Mouse (Mus musculus) gastrocnemius, postnatal 4 days (tissue): Measurements from ENCODE around the gene Cytip. TPM values are rescaled to one million over a fixed set of nuclear protein-coding genes. Genes with fewer than 3 reads are reported as not detected.

Source experiments
- DNase-seq, 2 experiments: peaks; one replicate each; pipeline ENCODE4 v3.0.0; 2021 to 2022; ENCODE audit warnings: low spot score in 2 of 2, mixed read lengths in 2 of 2
- long read RNA-seq, 2 experiments: library from polyadenylated mRNA; stranded (forward); transcript quantifications; one replicate each; pipeline ENCODE4 v2.0.0; 2021
- total RNA-seq, 2 experiments: library from RNA; stranded (reverse); gene quantifications; 2 replicates each; pipeline ENCODE4 v1.2.3; 2021

Gene Cytip
- 1 to 10 TPM; 1.3 TPM for total RNA-seq
- long read RNA-seq, experiment 1, full-length matches to known transcripts: 1 of 1 reads
- long read RNA-seq, experiment 1, partial matches to known transcripts: 0 of 1 reads
- long read RNA-seq, experiment 1, other reads (novel, unspliced or antisense): 0 of 1 reads
- long read RNA-seq, experiment 2: 0 reads

- no peak for DNase-seq
Measured at GRCm38 (mm10) chr2:58195346-58195745, at the start of gene Cytip. Gene Cytip (minus strand): TSS chr2:58195532.

GRCm38 (mm10) chr2:58240639-58241038 lies 45.3 kb upstream of the Cytip start:
- DNase-seq: no peak

DNA sequence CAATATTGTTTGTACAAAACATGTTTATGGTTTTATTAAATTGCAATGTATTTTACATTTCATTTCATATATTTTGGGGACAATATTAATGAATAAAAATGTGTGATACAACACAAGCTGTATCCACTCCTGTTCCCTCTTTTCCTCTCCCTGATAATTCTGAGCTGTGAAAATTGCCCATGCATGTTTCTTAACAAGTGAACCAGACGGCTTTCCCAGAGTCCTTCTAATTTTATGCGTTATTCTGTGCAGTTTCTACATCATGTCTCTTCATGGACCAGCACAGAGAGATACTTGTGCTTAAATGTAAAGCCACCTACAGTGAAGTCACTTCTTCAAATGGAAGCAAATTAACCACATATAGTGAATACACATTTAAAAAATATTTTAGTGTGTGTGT lies 42.2 kb upstream of the Cytip start:
- DNase-seq: no peak

DNA sequence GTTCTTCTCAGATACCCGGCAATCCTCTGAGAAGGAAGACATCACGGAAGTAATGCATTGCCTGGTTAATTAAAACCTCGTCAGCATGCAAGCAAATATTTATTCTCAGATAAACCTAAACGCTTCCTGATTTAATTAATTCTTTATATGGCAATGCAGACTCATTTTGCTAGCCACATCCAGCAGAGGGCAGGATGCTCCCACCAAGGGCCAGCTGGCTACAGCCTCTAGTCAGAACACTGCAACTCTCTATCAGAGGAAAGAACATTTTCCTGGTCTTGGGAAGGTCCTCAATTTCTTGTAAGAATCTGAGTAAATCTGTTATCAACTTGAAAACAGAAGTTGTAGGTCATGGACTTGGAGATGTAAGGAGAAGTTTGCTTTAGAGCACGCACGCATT lies 4.1 kb upstream of the Cytip start:
- peak in 1 of 2 experiments; percentile 34 for DNase-seq

GRCm38 (mm10) chr2:58196880-58197279 lies 1.5 kb upstream of the Cytip start:
- no peak for DNase-seq

DNA sequence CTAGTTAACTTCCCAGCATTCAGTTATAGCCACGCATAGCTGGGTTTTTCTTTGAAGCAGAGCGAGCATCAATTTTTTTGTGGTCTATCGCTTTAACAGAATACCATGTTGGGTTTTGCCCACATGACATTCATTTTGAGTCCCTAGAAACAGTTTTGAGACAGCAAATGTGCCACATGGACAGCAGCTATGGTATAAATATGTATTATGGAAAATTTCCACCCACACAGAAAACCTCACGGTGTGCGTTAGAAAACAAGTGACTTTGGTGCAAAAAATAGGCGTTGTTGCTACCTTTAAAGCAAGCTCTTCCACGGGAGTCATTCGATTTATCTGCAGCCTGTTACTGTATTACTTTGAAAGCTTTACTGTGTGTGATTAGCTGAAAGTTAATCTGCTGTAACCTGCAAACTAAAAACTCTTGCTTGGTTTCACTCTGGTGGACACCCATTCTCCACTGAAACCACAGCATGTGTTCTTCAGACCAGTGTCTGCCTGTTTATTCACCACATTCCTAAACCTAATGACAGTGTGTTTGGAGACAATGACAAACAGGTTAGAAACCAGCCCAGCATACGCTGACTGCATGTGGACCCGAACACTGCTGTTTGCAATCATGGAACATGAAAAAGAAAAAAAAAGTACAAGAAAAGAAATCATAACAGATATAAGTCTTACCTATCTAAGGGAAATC lies 763 bp downstream of the Cytip start:
- no peak for DNase-seq

DNA sequence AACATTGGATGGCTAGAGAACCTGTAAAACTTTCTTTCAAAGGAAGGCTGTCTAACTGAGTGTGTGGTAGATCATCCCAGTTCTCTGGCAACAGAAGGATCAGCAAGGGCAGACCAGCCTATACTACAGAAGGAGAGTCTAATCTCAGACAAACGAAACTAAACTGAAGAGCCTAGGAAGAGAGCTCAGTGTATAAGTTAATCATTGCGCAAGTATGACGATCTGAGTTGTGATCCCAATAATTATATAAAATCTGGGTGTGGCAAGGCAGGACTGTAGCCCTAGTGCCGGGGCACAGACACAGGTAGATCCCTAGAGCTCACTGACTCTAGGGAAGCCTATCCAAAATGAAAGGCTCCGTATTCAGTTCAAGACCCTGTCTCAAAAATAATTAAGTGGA lies 3.2 kb downstream of the Cytip start:
- DNase-seq: no peak

- no peak for DNase-seq
Measured at GRCm38 (mm10) chr2:58189501-58189900, 5.8 kb downstream of the Cytip start.

DNA sequence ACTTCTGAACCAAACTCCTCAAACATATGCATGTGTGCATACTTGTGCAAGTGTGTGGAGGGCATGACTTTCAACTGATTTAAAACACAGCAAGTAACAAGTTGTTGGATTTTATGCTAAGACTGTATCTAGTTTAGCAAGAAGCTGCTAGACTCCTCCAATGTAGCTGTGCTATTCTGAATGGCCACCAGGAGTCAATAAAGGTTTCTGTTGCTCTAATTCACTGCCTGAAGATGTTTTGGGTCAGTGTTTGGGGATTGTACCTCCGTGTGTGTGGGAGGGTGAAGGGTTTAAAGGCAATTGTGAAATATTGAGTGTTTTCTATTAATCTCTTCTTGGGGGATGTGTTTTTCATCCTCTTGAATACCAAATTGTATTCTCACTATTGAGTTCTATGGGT lies 6.4 kb downstream of the Cytip start:
- no peak for DNase-seq

GRCm38 (mm10) chr2:58187310-58188051 lies 7.9 kb downstream of the Cytip start:
- no peak for DNase-seq

GRCm38 (mm10) chr2:58184197-58184596 lies 11.1 kb downstream of the Cytip start:
- no peak for DNase-seq

DNA sequence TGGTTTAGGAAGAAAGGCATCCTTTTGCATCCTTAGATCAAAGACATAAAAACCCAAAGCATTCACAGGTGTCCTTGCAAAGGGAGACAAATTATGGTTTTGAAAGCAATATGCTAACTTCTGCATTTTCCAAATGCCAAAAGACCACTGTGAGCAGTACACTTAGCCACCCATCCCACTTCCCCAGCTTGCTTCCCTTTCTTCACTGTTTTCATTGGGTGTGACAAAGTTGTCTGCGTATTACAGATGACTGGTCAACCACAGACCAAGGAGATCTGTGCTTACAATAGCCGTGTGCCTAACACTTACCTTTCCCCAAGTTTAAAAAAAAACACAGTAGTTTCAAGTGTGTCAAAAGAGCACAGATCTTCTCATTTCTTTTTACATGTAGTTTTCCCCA lies 11.7 kb downstream of the Cytip start:
- DNase-seq: no peak

DNA sequence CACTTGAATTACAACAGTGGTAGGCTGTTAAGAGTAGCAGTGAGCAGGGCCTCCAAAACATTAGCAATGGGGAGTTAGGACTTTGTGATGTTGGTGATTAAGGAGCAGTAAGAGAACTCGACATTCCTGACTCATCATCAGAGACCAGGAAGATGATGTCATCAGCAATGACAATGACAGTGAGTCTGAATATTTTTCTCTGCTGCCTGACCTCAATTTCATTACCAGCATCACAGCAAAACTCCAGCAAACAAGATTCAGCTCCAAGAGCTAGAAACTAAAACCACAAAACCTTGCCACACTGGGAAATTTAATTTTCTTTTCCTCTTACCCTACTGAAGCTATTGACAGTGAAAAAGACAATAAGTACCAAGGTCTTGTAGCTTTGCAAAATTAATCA lies 14.6 kb downstream of the Cytip start:
- DNase-seq: no peak

- DNase-seq: no peak
Measured at GRCm38 (mm10) chr2:58179056-58179455, 16.3 kb downstream of the Cytip start.

DNA sequence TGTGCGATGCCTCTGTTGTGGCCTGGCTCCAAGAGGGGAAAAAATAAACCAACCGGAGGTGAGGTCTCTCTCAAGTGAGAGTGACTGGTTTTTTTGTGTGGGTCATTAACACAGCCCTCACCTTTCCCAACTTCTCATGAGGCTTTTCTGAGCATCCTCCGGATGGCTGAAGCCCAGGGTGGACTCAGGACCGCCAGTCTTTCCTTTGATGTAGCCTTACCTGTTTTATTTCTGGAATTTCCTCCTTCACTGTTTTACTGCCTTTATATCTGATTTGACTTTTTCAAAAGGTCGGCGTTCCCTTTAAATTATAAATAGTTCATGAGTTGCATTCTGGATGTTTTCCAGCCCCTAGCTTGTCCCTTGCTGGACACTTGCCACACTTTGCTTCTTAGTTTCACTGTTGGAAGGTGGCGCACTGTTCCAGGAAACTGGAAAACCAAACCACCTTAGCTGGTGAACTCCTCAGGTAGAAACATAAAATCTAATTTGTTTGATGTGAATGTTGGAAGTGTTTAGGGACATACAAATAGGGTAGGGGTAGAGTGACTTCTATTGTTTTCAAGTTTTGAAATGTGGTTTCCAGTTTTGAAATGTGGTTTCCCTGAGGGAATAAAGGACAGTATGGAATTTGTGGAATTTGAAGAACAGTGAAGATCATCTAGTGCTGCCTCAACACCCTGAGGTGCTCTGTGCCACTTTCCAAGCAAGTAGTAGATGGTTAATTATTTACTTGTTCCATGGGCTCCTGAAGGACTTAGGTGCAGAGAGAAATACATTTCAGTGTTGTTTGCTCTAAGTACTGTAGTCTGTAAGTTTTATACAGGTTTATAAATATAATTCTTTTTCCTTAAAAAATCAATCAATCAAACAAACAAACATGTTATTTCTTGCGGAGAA lies 19.7 kb downstream of the Cytip start:
- DNase-seq: peak in 1 of 2 experiments; percentile 13

- DNase-seq: no peak
Measured at GRCm38 (mm10) chr2:58174476-58175286, 20.7 kb downstream of the Cytip start.

DNA sequence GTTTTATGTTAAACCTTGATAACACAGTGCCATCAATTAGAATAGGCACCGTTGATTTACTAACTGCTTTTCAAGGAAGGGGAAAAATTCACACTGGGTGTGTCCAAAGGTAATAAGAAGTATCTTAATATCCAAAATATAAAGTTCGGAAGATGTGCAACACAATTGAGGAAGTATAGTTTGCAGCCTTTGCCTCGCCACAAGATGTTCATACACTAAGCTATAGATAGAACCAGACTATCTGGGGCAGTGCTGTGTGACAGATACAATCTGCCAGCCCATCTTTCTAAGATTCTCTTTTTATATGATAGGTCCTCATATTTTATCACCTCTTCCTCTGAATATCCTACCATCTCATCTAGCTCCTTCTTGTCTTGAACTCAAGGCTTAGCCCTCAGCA lies 22.4 kb downstream of the Cytip start:
- DNase-seq: no peak

DNA sequence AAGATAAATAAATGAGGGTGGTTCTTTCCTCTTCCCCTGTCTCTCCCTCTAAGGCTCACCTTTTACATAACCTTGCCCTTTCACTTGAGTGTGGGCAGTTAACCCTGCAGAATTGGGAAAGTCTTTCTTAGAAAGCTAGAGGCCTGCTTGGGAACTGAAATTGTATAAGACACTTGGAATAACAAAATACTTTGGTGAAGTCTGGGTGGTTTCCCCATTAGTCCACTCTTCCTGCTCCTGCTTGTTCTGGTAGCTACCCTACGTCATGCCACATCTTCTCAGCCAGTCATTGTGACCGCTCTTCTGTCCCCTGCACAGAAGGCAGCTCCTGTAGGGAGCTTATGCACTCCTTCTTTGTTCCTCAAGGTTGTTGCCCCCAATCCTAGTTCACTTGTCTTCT lies 26.2 kb downstream of the Cytip start:
- DNase-seq: no peak

DNA sequence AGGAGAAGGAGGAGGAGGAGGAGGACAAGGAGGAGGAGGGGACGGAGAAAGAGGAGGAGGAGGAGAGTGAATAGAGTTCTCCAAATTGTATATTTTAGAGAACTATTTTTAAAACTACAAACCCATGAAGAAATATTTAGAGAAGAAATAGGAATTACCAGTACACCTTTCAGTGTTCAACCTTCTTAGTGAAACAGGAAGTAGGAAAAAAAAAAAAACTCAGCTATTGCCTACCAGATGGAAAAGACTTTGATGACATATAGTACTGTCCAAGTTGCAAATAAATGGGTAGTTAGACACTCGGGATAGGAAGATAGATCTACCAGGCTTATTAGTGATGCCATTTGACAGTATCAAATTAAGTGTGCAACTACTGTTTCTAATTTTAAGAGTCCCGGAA lies 27.7 kb downstream of the Cytip start:
- no peak for DNase-seq

GRCm38 (mm10) chr2:58166764-58167163 lies 28.6 kb downstream of the Cytip start:
- DNase-seq: no peak
